Mouse (Mus musculus) ovary, adult 10 weeks (tissue): ENCODE results near the gene Yipf2. TPM values are rescaled to one million over a fixed set of nuclear protein-coding genes. Genes with fewer than 3 reads are reported as not detected.

Source experiments
- polyA plus RNA-seq: library from polyadenylated mRNA; stranded (reverse); fragments of 350-450 nt; fragmentation: Illumina TruSeq; extraction: RNeasy Lipid Tissue Mini Kit (QIAGEN cat#74804); gene quantifications from one replicate; pipeline ENCODE4 v1.2.3, GENCODE M21; 2014

The Yipf2 gene
- polyA plus RNA-seq: 7.0 TPM

GRCm38 (mm10) chr9:21592703-21593121, at the start of gene Yipf2, which contains the start of gene Timm29:
TSS of gene Yipf2 (minus strand) at chr9:21592828.
TSS of gene Timm29 (plus strand) at chr9:21592722.

GRCm38 (mm10) chr9:21615617-21616231, 23.1 kb upstream of the Yipf2 start, which contains the start of gene Smarca4:
TSS of gene Smarca4 (plus strand) at chr9:21616169.

GRCm38 (mm10) chr9:21546789-21547074, 45.9 kb downstream of the Yipf2 start, which contains the start of gene Carm1:
TSS of gene Carm1 (plus strand) at chr9:21546894.

Other genes with a start within 250 kb of the Yipf2 start
- gene Ilf3, start 225.0 kb downstream of the Yipf2 start, polyA plus RNA-seq: 48.9 TPM
- not detected for gene Qtrt1, start 181.0 kb downstream of the Yipf2 start, polyA plus RNA-seq
- 11.7 TPM for gene Dnm2, start 167.9 kb downstream of the Yipf2 start, polyA plus RNA-seq
- 5.1 TPM for gene Tmed1, start 82.6 kb downstream of the Yipf2 start, polyA plus RNA-seq
- 4.7 TPM for gene AB124611, start 66.7 kb downstream of the Yipf2 start, polyA plus RNA-seq
- 4.8 TPM for gene Carm1, start 45.9 kb downstream of the Yipf2 start, polyA plus RNA-seq
- gene Timm29, start 106 bp downstream of the Yipf2 start, polyA plus RNA-seq: 47.5 TPM
- 6.6 TPM for gene Smarca4, start 23.3 kb upstream of the Yipf2 start, polyA plus RNA-seq
- 21.2 TPM for gene Ldlr, start 130.7 kb upstream of the Yipf2 start, polyA plus RNA-seq
- gene Spc24, start 167.5 kb upstream of the Yipf2 start, polyA plus RNA-seq: 5.9 TPM
- 32.1 TPM for gene Kank2, start 205.9 kb upstream of the Yipf2 start, polyA plus RNA-seq
- not detected for gene Angptl8, start 242.7 kb upstream of the Yipf2 start, polyA plus RNA-seq